Mouse (Mus musculus) erythroblast, embryonic 14.5 days (primary cell): ENCODE results near the gene Dip2c.

Experiments
- GATA1 ChIP-seq: IDR thresholded peaks from 2 replicates; pipeline ENCODE4 v1.6.1; 2012; ENCODE audit warnings: low read length, inconsistent platforms, mixed read lengths
- TAL1 ChIP-seq: IDR thresholded peaks from 3 replicates; pipeline ENCODE4 v1.6.1; 2012; ENCODE audit warnings: low read length, inconsistent platforms, mixed read lengths

- TF ChIP-seq TAL1 (no peak), GATA1 (no peak)
Observed at GRCm38 (mm10) chr13:9708433-9709240, 432.3 kb downstream of the Dip2c start.
